Mouse (Mus musculus) forebrain, embryonic 11.5 days (tissue): ENCODE measurements around the gene Mri1. TPM values are rescaled to one million over a fixed set of nuclear protein-coding genes. Genes with fewer than 3 reads are reported as not detected.

Experiments
- ATAC-seq: fragments of 200-750 bp; cut with Nextera tagmentation; replicated peaks from 2 replicates; pipeline ENCODE4 v1.8.0; 2017; ENCODE audit warnings: moderate TSS enrichment; ENCODE audit not compliant: low FRiP score
- DNase-seq: peaks from one replicate; pipeline ENCODE4 v3.0.0-alpha.2; 2017; ENCODE audit warnings: low spot score
- H3K27ac ChIP-seq: fragments of 300-500 bp; sonication (generic); 2 replicates; pipeline ENCODE4 v1.5.1; 2014; ENCODE audit warnings: low read depth, low read length
- H3K27me3 ChIP-seq: fragments of 300-500 bp; sonication (generic); 2 replicates; pipeline ENCODE4 v1.6.1; 2014; ENCODE audit warnings: mild to moderate bottlenecking, low read length, mixed read lengths; ENCODE audit not compliant: control insufficient read depth, insufficient read depth
- H3K36me3 ChIP-seq: fragments of 300-500 bp; sonication (generic); 2 replicates; pipeline ENCODE4 v1.6.1; 2014; ENCODE audit warnings: mild to moderate bottlenecking, low read length, moderate library complexity, mixed read lengths; ENCODE audit not compliant: control insufficient read depth, insufficient read depth
- H3K4me1 ChIP-seq: fragments of 300-500 bp; sonication (generic); replicated peaks from 2 replicates; pipeline ENCODE4 v1.6.1; 2014; ENCODE audit warnings: low read length, mixed read lengths; ENCODE audit not compliant: control insufficient read depth, insufficient read depth
- H3K4me2 ChIP-seq: fragments of 300-500 bp; sonication (generic); 2 replicates; pipeline ENCODE4 v1.6.1; 2014; ENCODE audit warnings: low read depth, mild to moderate bottlenecking, low read length, moderate library complexity, mixed read lengths; ENCODE audit not compliant: severe bottlenecking
- H3K4me3 ChIP-seq: fragments of 300-500 bp; sonication (generic); 2 replicates; pipeline ENCODE4 v1.5.1; 2014; ENCODE audit warnings: low read depth, low read length
- H3K9ac ChIP-seq: fragments of 300-500 bp; sonication (generic); 2 replicates; pipeline ENCODE4 v1.6.1; 2014; ENCODE audit warnings: low read length
- H3K9me3 ChIP-seq: fragments of 300-500 bp; sonication (generic); 2 replicates; pipeline ENCODE4 v1.6.1; 2016; ENCODE audit warnings: low read length, mixed read lengths; ENCODE audit not compliant: control insufficient read depth
- WGBS: fragments of 180-500 bp; shearing (Covaris S2); extraction: QIAGEN DNeasy Blood & Tissue Kit; methylation state at CpG from one replicate; pipeline ENCODE4 v1.1.7; 2014; 5-methylcytosine and 5-hydroxymethylcytosine counted together
- polyA plus RNA-seq: library from polyadenylated mRNA; unstranded; fragments of >200 nt; fragmentation: Nextera tagmentation; extraction: Ambion mirVana; gene quantifications from 2 replicates; pipeline ENCODE4 v1.2.1, GENCODE M21; 2014

The Mri1 gene
- polyA plus RNA-seq, 1 experiment from 2014 or later, result 59.6 TPM

GRCm38 (mm10) chr8:84280777-84281176 is 23.7 kb upstream of the Mri1 start:
- no peak overlapping the region for H3K27ac ChIP-seq
- H3K4me3 ChIP-seq, result no peak overlapping the region
- H3K9me3 ChIP-seq, result no peaks in the 10 kb centered on the region
- 87% methylated on average over 10 of the region's 10 CpGs for WGBS
- H3K4me2 ChIP-seq, result no peak overlapping the region
- DNase-seq, result no peak
- H3K27me3 ChIP-seq, result no peaks in the 10 kb centered on the region
- no peaks in the 10 kb centered on the region for H3K4me1 ChIP-seq
- no peak overlapping the region for H3K9ac ChIP-seq
- H3K36me3 ChIP-seq, result no peaks in the 10 kb centered on the region
- no peak for ATAC-seq

- no peak overlapping the region for H3K9ac ChIP-seq
- H3K4me2 ChIP-seq, result no peak overlapping the region
- H3K27me3 ChIP-seq, result no peaks in the 10 kb centered on the region
- no peak overlapping the region for H3K4me3 ChIP-seq
- H3K36me3 ChIP-seq, result no peaks in the 10 kb centered on the region
- ATAC-seq (no peak), DNase-seq (no peak)
- no peaks in the 10 kb centered on the region for H3K4me1 ChIP-seq
- H3K27ac ChIP-seq, result no peak overlapping the region
- 68% methylated on average over 1 of the region's 1 CpGs for WGBS
- no peaks in the 10 kb centered on the region for H3K9me3 ChIP-seq
These were observed 19.3 kb upstream of the Mri1 start for GRCm38 (mm10) chr8:84276447-84276846.

- H3K36me3 ChIP-seq, result no peaks in the 10 kb centered on the region
- H3K9me3 ChIP-seq, result no peaks in the 10 kb centered on the region
- 73% methylated on average over 3 of the region's 3 CpGs for WGBS
- no peak for ATAC-seq
- no peak overlapping the region for H3K4me2 ChIP-seq
- H3K9ac ChIP-seq, result no peak overlapping the region
- no peak for DNase-seq
- no peak overlapping the region for H3K27ac ChIP-seq
- H3K4me3 ChIP-seq, result no peak overlapping the region
- H3K27me3 ChIP-seq, result no peaks in the 10 kb centered on the region
- H3K4me1 ChIP-seq, result peaks cover 6% of the 10 kb centered on the region
These were observed 16.8 kb upstream of the Mri1 start for GRCm38 (mm10) chr8:84273968-84274367.

GRCm38 (mm10) chr8:84272302-84272701 is 15.2 kb upstream of the Mri1 start:
- Histone ChIP-seq H3K27ac (no peak overlapping the region), H3K4me2 (no peak overlapping the region), H3K9me3 (no peaks in the 10 kb centered on the region), H3K4me3 (no peak overlapping the region), H3K4me1 (peaks cover 6% of the 10 kb centered on the region), H3K9ac (no peak overlapping the region), H3K27me3 (no peaks in the 10 kb centered on the region), H3K36me3 (no peaks in the 10 kb centered on the region)
- WGBS, result 85% methylated on average over 4 of the region's 4 CpGs
- ATAC-seq, result no peak
- DNase-seq, result peak; percentile 41

- Histone ChIP-seq H3K9ac (peak within 1 kb of the TSS; percentile 77), H3K4me1 (peaks cover 6% of the 10 kb centered on the region), H3K27ac (no peak within 1 kb of the TSS), H3K36me3 (no peaks in the 10 kb centered on the region), H3K9me3 (no peaks in the 10 kb centered on the region), H3K4me2 (peak within 1 kb of the TSS; percentile 83), H3K4me3 (peak within 1 kb of the TSS; percentile 80), H3K27me3 (no peaks in the 10 kb centered on the region)
- WGBS, result under 1% methylated on average over 44 of the region's 44 CpGs
- DNase-seq, result peak; percentile 99
- ATAC-seq, result peak; percentile 100
These were observed 13.0 kb upstream of the Mri1 start, which contains the start of gene Ccdc130 for GRCm38 (mm10) chr8:84269950-84270773. Gene Ccdc130 (minus strand): TSS chr8:84270380.

GRCm38 (mm10) chr8:84261098-84261497 is 4.0 kb upstream of the Mri1 start:
- Histone ChIP-seq H3K4me2 (no peak overlapping the region), H3K4me3 (no peak overlapping the region), H3K9ac (no peak overlapping the region), H3K9me3 (no peaks in the 10 kb centered on the region), H3K27ac (no peak overlapping the region), H3K27me3 (no peaks in the 10 kb centered on the region), H3K4me1 (peaks cover 6% of the 10 kb centered on the region), H3K36me3 (peaks cover 2% of the 10 kb centered on the region)
- no peak for DNase-seq
- ATAC-seq, result no peak
- WGBS, result 88% methylated on average over 4 of the region's 4 CpGs

GRCm38 (mm10) chr8:84256458-84256821 is 686 bp downstream of the Mri1 start:
- H3K9me3 ChIP-seq, result no peaks in the 10 kb centered on the region
- WGBS, result 14% methylated on average over 6 of the region's 6 CpGs
- peak overlapping the region; percentile 81; the same call in 1 of the 2 replicates for H3K27ac ChIP-seq
- H3K36me3 ChIP-seq, result peaks cover 7% of the 10 kb centered on the region
- H3K4me3 ChIP-seq, result peak overlapping the region; percentile 76
- peak; percentile 31 for ATAC-seq
- H3K27me3 ChIP-seq, result no peaks in the 10 kb centered on the region
- peak overlapping the region; percentile 81 for H3K9ac ChIP-seq
- H3K4me2 ChIP-seq, result peak overlapping the region; percentile 96
- DNase-seq, result no peak
- H3K4me1 ChIP-seq, result peaks cover 7% of the 10 kb centered on the region

- peak overlapping the region; percentile 96 for H3K4me2 ChIP-seq
- peak overlapping the region; percentile 76 for H3K4me3 ChIP-seq
- 86% methylated on average over 3 of the region's 3 CpGs for WGBS
- peaks cover 7% of the 10 kb centered on the region for H3K36me3 ChIP-seq
- DNase-seq (no peak), ATAC-seq (no peak)
- no peak overlapping the region for H3K27ac ChIP-seq
- no peaks in the 10 kb centered on the region for H3K27me3 ChIP-seq
- H3K4me1 ChIP-seq, result peaks cover 7% of the 10 kb centered on the region
- H3K9ac ChIP-seq, result no peak overlapping the region
- H3K9me3 ChIP-seq, result no peaks in the 10 kb centered on the region
These were observed 1.3 kb downstream of the Mri1 start for GRCm38 (mm10) chr8:84255858-84256257.
